Mouse (Mus musculus) heart, postnatal 0 days (tissue): ENCODE measurements at regions not wholly inside any gene's neighbourhood (a gene's known extent, or its start where the extent isn't known, plus 50 kb on each side); places are given as distances from the start of the nearest gene placed in this dataset.
A peak's percentile ranks its signal among the peaks of the same experiment; 100 is the strongest.

Experiments
- ATAC-seq: fragments of 200-750 bp; cut with Nextera tagmentation; 2 replicates; pipeline ENCODE4 v1.8.0; 2017; ENCODE audit warnings: low read depth, moderate number of reproducible peaks, moderate library complexity; ENCODE audit not compliant: insufficient read depth
- DNase-seq: peaks from one replicate; pipeline ENCODE4 v3.0.0-alpha.2; 2016; ENCODE audit warnings: low spot score
- H3K27ac ChIP-seq: fragments of 300-500 bp; sonication (generic); 2 replicates; pipeline ENCODE4 v1.5.1; 2014; ENCODE audit warnings: low read depth, mild to moderate bottlenecking
- H3K27me3 ChIP-seq: fragments of 300-500 bp; sonication (generic); 2 replicates; pipeline ENCODE4 v1.6.1; 2014; ENCODE audit warnings: low read length, mixed read lengths; ENCODE audit not compliant: control insufficient read depth, insufficient read depth
- H3K36me3 ChIP-seq: fragments of 300-500 bp; sonication (generic); replicated peaks from 2 replicates; pipeline ENCODE4 v1.6.1; 2014; ENCODE audit warnings: low read length, mixed read lengths; ENCODE audit not compliant: control insufficient read depth, insufficient read depth
- H3K4me1 ChIP-seq: fragments of 300-500 bp; sonication (generic); 2 replicates; pipeline ENCODE4 v1.6.1; 2014; ENCODE audit warnings: antibody characterized with exemption; ENCODE audit not compliant: control insufficient read depth, insufficient read depth
- H3K4me2 ChIP-seq: fragments of 300-500 bp; sonication (generic); 2 replicates; pipeline ENCODE4 v1.6.1; 2014; ENCODE audit warnings: low read depth, mild to moderate bottlenecking, low read length, moderate library complexity
- H3K4me3 ChIP-seq: fragments of 300-500 bp; sonication (generic); 2 replicates; pipeline ENCODE4 v1.5.1; 2014; ENCODE audit warnings: low read depth, low read length
- H3K9ac ChIP-seq: fragments of 300-500 bp; sonication (generic); replicated peaks from 2 replicates; pipeline ENCODE4 v1.6.1; 2014; ENCODE audit warnings: low read depth, low read length, mixed read lengths
- H3K9me3 ChIP-seq: fragments of 300-500 bp; sonication (generic); replicated peaks from 2 replicates; pipeline ENCODE4 v1.6.1; 2016; ENCODE audit warnings: low read length; ENCODE audit not compliant: control insufficient read depth
- CTCF ChIP-seq: IDR thresholded peaks from 2 replicates; pipeline ENCODE4 v1.5.1; 2016; ENCODE audit warnings: antibody characterized with exemption, control low read depth, low read depth
- EP300 ChIP-seq: IDR thresholded peaks from 2 replicates; pipeline ENCODE4 v1.6.1; 2016; ENCODE audit warnings: antibody characterized with exemption, low read depth
- WGBS: fragments of 180-500 bp; shearing (Covaris S2); extraction: QIAGEN DNeasy Blood & Tissue Kit; methylation state at CpG from one replicate; pipeline ENCODE4 v1.1.7; 2014; 5-methylcytosine and 5-hydroxymethylcytosine counted together

- no peaks in the 10 kb centered on the region for H3K36me3 ChIP-seq
- no peaks in the 10 kb centered on the region for H3K4me1 ChIP-seq
- H3K4me2 ChIP-seq: no peak overlapping the region
These were observed 89.6 kb upstream of the Ednrb start for GRCm38 (mm10) chr14:103933813-103934212.

DNA sequence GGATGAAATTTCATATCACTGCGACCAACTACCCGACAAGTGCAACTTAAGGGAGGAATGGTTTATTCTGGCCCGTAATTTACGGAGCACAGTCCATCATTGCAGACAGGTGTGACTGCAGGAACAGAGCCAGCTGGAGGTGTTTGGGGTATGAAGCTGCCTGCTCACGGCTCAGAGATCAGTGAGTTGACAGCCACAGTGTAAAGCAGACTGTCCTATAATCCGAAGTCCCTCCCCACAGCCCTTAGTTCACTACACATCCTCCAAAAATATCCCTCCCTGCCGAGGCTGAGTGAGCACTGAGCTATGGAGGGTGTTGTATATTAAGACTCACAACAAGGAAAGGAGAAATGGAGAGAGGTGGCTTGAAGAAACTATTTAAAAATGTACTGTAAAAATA is 88.0 kb upstream of the Ednrb start:
- Histone ChIP-seq H3K27ac (no peak overlapping the region), H3K9me3 (no peaks in the 10 kb centered on the region), H3K36me3 (no peaks in the 10 kb centered on the region), H3K4me3 (no peak overlapping the region), H3K9ac (no peak overlapping the region), H3K4me2 (no peak overlapping the region), H3K4me1 (no peaks in the 10 kb centered on the region), H3K27me3 (no peaks in the 10 kb centered on the region)
- 71% methylated on average over 7 of the region's 7 CpGs for WGBS
- ATAC-seq (no peak), DNase-seq (no peak)
- no peak for TF ChIP-seq EP300

More at GRCm38 (mm10) chr14:103933813-103934212, 89.6 kb upstream of the Ednrb start:
- Histone ChIP-seq H3K27me3 (no peaks in the 10 kb centered on the region), H3K27ac (no peak overlapping the region), H3K9me3 (no peaks in the 10 kb centered on the region), H3K4me3 (no peak overlapping the region), H3K9ac (no peak overlapping the region)
- no peak for DNase-seq
- WGBS: 73% methylated on average over 3 of the region's 3 CpGs
- TF ChIP-seq CTCF (no peak), EP300 (no peak)
- no peak for ATAC-seq

DNA sequence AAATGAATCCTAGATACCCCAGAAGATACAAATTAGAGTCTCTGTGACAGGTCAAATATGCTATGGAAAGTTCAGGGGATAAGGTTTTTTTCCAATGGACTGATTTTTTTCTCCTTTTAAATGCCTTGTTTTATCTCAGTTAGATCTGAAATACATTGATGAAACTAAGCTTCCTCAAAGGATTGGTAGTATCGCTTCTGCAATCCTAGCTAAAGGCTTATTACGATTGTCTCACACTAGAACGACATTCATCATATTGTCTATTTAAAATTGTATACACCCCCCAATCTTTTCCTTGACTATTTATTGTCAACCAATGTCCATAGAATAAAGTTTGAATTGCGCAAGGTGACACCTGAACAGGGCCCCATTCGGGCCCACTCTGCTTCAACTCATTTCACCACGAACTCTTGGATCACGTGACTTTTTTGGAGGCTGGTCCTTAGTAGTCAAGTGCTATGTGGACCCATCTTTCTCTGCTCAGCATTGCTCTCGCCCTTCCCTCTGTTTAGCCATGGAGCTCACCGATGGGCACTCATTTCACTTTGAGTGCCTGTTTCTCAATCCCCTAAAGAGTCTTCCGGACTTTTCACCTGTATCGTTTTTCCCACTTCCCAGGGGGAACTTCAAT is 85.6 kb upstream of the Ednrb start:
- DNase-seq: no peak
- WGBS: 84% methylated on average over 11 of the region's 11 CpGs
- ATAC-seq: no peak
- Histone ChIP-seq H3K27me3 (no peaks in the 10 kb centered on the region), H3K27ac (no peak overlapping the region), H3K4me2 (no peak overlapping the region), H3K9me3 (no peaks in the 10 kb centered on the region), H3K4me3 (no peak overlapping the region), H3K36me3 (no peaks in the 10 kb centered on the region), H3K9ac (no peak overlapping the region), H3K4me1 (no peaks in the 10 kb centered on the region)
- no peak for TF ChIP-seq EP300
- TF ChIP-seq CTCF: no peak

DNA sequence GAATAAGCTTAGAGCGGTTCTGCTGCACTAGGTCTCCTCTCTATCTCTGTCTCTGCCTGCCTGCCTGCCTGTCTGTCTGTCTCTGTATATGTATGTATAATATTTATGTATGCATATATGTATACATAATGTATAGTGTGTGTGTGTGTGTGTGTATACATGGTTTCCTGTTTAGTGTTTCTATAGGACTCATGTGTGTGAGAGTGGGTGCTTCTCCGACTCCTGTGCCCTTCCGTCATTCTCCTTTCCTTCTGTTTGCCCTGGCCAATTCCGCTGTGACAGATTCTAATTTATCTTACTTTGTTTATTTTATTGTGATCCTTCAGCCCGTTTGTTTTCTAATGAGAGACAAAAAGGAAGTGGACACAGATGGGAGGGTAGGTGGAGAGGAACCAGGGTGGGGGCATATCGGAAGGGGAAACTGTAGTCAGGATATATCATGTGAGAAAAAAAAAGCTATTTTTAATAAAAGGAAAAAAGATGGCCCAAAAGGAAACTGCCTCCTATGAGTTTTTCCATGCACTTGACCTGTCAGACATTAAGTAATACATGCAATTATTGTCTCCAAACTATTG is 85.0 kb upstream of the Ednrb start:
- WGBS: 63% methylated on average over 6 of the region's 6 CpGs
- Histone ChIP-seq H3K4me1 (no peaks in the 10 kb centered on the region), H3K27me3 (no peaks in the 10 kb centered on the region), H3K9me3 (no peaks in the 10 kb centered on the region), H3K9ac (no peak overlapping the region), H3K36me3 (no peaks in the 10 kb centered on the region), H3K27ac (no peak overlapping the region), H3K4me3 (no peak overlapping the region), H3K4me2 (no peak overlapping the region)
- DNase-seq: no peak
- no peak for ATAC-seq
- TF ChIP-seq CTCF (no peak), EP300 (no peak; the same call in 1 of the 2 replicates)

GRCm38 (mm10) chr14:103920169-103920568 is 76.0 kb upstream of the Ednrb start:
- ATAC-seq (no peak), DNase-seq (no peak)
- no peak for TF ChIP-seq EP300
- TF ChIP-seq CTCF: no peak
- H3K4me2 ChIP-seq: no peak overlapping the region
- H3K4me3 ChIP-seq: no peak overlapping the region
- H3K4me1 ChIP-seq: no peaks in the 10 kb centered on the region
- WGBS: 52% methylated on average over 5 of the region's 5 CpGs
- no peak overlapping the region for H3K9ac ChIP-seq
- H3K36me3 ChIP-seq: no peaks in the 10 kb centered on the region
- peak overlapping the region; percentile 34; the same call in 1 of the 2 replicates for H3K27ac ChIP-seq
- H3K27me3 ChIP-seq: no peaks in the 10 kb centered on the region
- H3K9me3 ChIP-seq: no peaks in the 10 kb centered on the region

DNA sequence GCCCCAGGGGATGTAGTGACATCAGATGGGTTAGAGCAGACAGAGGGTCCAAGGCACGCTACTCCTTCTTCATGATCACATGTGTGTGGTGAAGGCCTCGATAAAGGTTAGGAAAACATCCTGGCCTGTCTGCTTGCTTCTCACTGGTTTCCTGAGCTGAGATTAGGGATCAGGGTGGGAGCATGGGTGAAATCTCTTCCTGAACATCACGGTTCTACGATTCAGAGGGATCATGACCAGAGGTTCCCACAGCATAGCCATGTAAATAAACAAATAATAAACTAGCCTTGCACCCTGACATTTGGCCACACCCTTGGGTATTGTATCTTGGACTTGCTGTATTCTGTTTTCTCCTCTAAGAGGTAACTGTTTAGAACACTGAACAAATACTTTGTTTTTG is 75.2 kb upstream of the Ednrb start:
- Histone ChIP-seq H3K4me1 (no peaks in the 10 kb centered on the region), H3K4me3 (no peak overlapping the region), H3K9me3 (no peaks in the 10 kb centered on the region), H3K9ac (no peak overlapping the region), H3K27me3 (no peaks in the 10 kb centered on the region), H3K27ac (no peak overlapping the region), H3K4me2 (no peak overlapping the region), H3K36me3 (no peaks in the 10 kb centered on the region)
- DNase-seq (no peak), ATAC-seq (no peak; the same call in 1 of the 2 replicates)
- WGBS: 43% methylated on average over 4 of the region's 4 CpGs
- TF ChIP-seq CTCF (no peak), EP300 (no peak)
